Mouse (Mus musculus) gastrocnemius, postnatal 10 days (tissue): ENCODE results near the gene Atp2c1. TPM values are rescaled to one million over a fixed set of nuclear protein-coding genes. Genes with fewer than 3 reads are reported as not detected.

Source experiments
- DNase-seq: peaks from one replicate; pipeline ENCODE4 v3.0.0; 2021; ENCODE audit warnings: mixed read lengths
- total RNA-seq, 2 experiments: library from RNA; stranded (reverse); gene quantifications; 2 replicates each; pipeline ENCODE4 v1.2.3; 2021

The Atp2c1 gene
- total RNA-seq, 2 experiments from 2014 or later = 35.7 to 47.4 TPM

GRCm38 (mm10) chr9:105488363-105488762 is 38.8 kb downstream of the Atp2c1 start:
- no peak for DNase-seq

DNA sequence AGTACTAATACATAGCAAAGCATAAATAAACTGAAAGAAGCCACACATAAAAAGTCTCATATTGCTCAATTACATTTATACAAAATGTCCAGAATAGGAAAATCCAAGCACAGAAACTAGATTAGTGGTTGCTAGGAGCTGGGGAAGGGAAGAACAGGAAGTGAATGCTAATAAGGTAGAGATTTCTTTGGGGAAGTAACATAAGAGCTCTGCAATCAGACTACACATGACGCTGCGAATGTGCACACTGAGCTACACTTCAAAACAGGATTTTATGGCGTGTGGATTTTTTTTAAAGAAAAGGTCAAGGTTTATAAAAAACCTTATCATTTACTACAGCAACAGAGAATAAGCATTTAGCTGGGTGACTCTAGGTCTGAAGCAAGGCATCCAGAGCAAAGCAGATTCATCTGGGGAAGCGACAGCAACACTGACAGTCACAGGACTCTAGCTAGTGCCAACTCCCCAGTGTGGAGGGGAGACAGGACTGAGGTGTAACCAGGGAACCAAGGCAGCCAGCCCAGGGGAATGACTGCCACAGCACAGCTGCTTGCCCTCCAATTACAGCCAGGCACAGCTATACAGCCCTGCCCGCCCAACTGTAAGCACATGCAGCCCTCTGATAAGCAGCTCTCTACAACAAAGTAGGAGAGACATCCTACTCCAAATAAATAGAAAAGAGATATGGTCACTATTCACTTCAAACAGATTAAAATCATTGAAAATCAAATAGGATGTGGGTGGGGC is 42.6 kb downstream of the Atp2c1 start:
- DNase-seq = peak; percentile 26

DNA sequence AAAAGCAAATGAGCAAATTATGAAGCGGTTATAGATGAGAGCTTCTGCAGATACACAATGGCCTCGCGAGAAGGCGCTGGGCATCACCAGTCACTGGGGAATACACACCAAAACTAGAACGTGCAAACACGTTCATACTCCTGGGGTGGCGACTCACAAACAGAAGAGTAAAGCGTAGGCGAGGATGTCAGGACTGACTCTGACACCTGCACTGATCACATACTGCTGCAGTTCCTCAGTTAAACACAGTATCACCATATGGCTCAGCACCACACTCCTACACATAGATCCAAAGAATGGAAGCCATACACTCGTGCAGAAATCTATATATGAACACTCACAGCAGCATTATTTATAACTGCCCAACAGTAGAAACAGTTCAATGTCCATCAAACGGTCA is 43.2 kb downstream of the Atp2c1 start:
- DNase-seq = no peak

GRCm38 (mm10) chr9:105482715-105483510 is 44.2 kb downstream of the Atp2c1 start:
- DNase-seq = no peak

GRCm38 (mm10) chr9:105482070-105482469 is 45.0 kb downstream of the Atp2c1 start:
- peak; percentile 44 for DNase-seq

DNA sequence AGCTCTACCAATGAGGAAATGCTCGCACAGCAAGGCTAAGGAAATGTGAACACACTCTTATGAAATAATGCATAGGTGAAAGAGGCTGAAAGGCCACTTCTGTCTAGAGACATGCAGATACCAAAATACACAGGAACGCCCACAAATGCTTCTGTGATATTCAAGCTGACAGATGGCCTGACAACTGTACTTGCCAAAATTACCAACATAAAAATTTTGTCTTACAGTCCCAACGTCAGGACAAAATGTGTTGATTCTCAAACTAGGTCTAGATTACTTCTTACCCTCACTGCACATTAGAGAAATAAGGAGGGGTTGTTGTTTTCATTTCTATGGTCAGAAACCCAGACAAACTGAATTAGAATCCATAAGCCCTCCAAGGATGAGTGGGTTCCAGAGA is 51.0 kb downstream of the Atp2c1 start:
- DNase-seq = no peak

DNA sequence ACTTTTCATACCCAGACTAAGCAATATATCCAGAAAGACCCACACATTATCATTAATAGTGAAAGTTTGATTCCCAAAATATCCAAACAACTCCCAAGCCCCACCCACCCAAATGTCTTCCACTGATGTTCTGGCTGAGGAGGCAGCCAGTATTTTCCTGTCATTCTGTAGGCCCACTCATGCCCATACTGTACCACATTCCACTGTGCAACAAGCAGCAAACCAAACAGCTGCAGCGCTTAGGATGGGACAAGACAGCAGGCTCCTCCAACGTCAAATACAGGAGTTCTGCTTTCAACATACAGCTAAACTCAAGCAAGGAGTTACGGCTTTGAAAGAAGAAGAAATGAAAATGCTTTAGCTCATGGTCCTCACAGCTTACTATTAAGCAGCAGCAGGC is 52.2 kb downstream of the Atp2c1 start:
- no peak for DNase-seq

- DNase-seq = no peak
Observed at GRCm38 (mm10) chr9:105467787-105468186, 59.3 kb downstream of the Atp2c1 start.

DNA sequence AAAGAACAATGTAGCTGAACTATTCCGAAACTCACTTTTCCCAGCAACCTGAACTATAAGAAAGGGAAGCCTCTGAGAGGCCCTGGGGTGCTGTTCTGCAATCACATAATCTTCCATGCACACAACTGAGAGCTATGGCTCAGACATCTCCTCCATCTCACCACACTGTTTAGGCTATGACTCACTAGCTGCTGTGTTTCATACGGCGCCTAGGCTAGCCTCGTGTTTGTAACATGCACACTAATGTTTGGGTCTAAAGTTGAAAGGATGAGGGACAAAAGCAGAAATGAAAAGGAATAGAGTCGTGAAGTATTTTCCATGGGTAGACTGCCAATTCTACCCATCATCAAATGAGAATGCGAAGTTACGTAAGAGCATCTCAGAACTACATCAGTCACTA is 65.6 kb downstream of the Atp2c1 start:
- DNase-seq = no peak

DNA sequence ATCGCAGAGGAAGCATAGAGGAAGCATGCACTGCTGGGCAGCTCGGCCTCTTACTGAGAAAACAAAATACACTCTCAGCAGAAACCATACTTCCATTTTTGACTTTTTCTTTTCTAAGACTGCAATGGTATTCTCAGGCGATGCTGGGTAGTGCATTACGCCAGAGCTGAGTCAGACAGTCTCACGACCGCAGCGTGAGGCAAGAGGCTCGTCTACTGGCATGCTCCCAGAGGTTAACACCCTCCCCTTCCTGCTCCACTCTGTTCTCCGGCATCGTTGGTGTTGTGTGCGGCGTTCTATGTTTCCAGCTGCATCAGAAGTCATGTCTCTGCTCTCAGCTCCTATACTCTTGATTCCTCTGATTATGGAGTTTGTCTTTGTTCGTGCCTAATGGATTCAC is 68.1 kb downstream of the Atp2c1 start:
- no peak for DNase-seq

DNA sequence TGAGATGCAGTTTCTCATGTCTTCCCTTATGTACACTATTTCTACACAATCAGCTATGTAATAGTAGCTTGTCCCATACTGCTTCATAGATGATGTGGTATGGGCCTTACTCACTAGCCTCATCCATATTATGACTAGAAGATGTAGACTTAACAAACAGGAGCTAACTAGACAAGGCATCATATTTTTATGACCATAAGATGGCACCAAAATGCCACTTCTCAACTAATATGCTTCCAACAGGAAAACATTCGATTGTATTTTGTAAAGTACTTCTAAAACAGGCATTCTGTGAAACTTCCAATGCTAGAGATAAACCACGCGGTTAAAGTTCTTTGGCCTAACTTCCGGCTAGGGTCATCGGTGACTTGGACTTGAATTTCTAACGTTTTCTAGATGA is 118.6 kb downstream of the Atp2c1 start:
- DNase-seq = no peak

DNA sequence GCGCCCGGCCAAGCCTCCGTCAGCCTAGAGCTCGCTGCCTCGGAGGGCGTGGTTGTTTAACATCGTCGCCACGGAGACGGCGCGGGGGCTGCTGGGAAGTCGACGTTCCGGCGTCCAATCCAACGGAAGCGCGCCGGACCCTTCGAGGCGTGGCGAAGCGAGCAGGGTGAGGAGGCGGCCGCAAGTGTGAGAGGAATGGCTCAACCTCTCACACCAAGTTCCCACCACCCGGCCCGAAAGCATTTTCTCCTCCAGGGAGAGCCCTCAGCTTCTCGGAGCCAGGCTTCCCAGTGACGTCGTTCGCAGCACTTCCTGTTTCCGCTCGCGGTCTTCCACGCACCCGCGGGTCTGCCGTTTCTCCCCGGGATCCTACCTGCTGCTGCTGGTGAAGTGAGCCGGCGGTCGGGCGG is 131.9 kb downstream of the Atp2c1 start, which contains the start of the genes Aste1 and Nek11:
Gene Aste1, plus strand, starts transcription at position 175 of the 410 bp plus-strand sequence.
Gene Nek11, minus strand, starts transcription at position 307 of the 410 bp plus-strand sequence.
- DNase-seq = peak; percentile 94

DNA sequence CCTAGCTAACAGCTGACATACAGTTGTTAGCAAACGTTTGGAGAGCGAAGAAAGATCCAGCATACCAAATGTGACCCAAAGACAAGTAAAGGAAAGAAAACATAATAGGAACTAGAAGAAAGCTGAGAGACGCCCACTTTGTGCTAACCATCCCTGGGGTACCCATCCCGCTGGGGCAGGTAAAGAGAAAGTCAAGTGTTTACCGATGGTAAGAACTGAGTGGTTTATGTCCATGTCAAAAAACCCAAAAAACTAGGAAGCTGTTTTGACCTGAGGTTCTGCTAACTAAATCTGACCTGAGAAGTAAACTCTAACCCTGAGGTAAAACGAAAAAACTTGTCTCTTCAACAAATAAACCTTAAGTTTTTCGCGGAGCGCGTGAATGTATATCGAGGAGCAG is 132.4 kb downstream of the Atp2c1 start:
- no peak for DNase-seq

DNA sequence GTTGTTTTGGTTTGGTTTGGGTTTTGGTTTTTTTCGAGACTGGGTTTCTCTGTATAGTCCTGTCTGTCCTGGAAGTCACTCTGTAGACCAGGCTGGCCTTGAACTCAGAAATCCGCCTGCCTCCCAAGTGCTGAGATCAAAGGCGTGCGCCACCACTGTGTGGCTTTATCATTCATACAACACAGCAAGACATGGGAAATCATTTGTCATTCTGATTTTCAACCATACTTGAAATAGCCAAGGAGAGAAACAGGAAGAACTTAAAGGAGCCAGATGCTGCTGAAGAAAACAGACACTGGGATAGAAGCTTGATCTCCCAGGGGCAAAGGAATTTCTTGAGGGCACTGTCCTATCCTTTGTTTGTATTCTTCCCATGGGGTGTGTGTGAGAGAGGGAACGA is 136.5 kb downstream of the Atp2c1 start:
- DNase-seq = no peak

- DNase-seq = peak; percentile 81
Observed at GRCm38 (mm10) chr9:105389289-105389688, 137.8 kb downstream of the Atp2c1 start.

DNA sequence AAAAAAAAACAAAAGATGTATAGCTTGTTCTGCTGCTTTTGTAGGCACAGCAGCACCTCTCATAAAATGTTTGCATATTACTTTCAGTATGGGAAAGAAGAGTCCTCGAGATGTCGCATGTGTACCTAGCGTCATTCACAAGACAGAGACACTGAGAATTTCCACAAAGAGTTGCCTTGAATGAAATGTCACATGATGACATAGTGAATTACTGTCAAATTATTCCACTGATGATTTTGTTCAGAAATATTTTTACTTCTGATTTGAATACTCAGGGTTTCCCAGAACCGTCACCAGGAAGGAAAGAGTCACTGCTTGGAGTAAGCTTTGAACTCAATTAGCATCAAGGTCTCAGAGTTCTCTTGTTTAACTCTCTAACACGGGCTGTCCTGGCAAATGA is 139.7 kb downstream of the Atp2c1 start:
- DNase-seq = no peak

- no peak for DNase-seq
Observed at GRCm38 (mm10) chr9:105379533-105380145, 147.5 kb downstream of the Atp2c1 start.

- no peak for DNase-seq
Observed at GRCm38 (mm10) chr9:105377622-105378021, 149.5 kb downstream of the Atp2c1 start.

- no peak for DNase-seq
Observed at GRCm38 (mm10) chr9:105376954-105377530, 150.1 kb downstream of the Atp2c1 start.

DNA sequence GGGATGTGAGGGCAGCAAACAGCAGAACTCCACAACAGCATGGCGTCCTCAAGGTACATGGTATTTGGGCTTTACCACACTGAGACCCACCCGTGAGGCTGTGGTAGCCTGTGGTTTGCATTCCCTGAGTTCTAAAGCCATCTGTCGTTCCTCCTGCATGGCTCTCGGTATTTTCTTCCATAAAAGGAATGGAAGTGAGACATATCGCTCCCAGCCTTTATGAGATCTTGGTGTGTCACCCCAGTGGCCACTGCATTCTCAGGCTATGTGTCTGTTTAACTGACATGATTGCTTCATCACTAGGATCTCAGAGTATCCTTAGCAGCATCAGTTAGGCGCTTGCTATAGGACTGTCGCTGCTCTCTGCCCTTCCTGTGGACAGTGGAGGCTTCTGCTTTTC is 150.7 kb downstream of the Atp2c1 start:
- no peak for DNase-seq

DNA sequence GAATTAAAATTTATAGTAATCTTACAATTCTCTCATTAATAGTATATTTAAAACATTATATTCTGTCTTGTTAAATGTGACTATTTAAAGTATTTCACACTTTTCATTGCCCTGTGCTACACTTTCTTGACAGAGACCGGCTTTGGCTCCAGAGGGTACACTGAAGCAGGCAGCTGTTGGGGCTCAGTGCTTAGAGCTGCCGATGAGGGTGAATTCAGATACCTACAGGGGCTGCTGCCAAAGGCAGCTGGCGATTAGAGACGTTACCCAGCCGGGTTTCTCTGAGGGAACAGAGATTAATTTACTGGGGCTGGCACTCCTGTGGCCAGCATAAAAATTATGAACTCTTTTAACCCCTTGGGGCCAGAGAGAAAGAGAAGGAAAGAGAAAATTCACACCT is 152.8 kb downstream of the Atp2c1 start:
- peak; percentile 11 for DNase-seq

DNA sequence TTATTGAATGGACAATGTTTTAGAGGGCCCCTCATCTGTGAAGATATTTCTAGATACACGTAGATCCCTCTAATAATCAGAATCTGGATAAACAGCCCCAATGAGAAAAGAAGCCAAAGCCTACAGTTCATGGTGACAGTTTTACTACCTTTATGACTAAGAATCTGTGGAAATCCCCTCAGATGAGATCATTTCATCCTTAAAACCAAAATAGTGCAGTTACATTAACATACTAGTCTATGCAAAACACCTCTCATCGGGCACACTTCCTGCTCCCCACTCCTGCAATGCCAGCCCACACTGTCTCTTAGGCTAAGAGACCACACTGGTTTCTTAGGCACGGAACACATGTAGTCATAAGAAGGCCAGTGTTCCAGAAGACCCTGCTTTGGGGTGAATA is 158.5 kb downstream of the Atp2c1 start:
- DNase-seq = no peak

GRCm38 (mm10) chr9:105366199-105366598 is 160.9 kb downstream of the Atp2c1 start:
- no peak for DNase-seq
